Mouse (Mus musculus): ENCODE measurements around the gene Olfr97. TPM values are rescaled to one million over a fixed set of nuclear protein-coding genes. Genes with fewer than 3 reads are reported as not detected.
A peak's percentile ranks its signal among the peaks of the same experiment; 100 is the strongest.

Olfr97 gene
- polyA plus RNA-seq, 1 experiment from 2014 or later: not detected

DNA sequence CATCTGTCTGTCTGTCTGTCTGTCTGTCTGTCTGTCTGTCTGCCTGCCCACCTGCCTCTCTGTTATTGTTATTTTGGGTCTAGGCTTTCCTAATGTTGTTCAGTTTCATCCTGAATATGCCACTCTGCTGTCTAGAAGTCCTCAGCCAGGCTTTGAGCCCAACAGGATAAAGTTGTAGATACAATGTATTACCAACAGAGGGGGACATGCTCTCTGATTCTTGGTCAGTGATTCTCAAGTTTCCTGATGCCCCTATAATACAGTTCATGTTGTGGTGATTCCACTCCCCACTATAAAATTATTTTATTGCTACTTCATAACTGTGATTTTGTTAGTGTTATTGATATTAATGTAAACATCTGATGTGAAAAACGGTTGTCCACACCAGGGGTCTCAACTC, 15.3 kb downstream of the Olfr97 start:
- H3K4me2 ChIP-seq: no peak overlapping the region
- peaks cover 7% of the 10 kb centered on the region; the same call in 1 of the 2 replicates for H3K27me3 ChIP-seq
- H3K27ac ChIP-seq: no peak overlapping the region
- no peaks in the 10 kb centered on the region for H3K4me1 ChIP-seq
- H3K9me3 ChIP-seq (replicated peaks): no peaks in the 10 kb centered on the region; the same call in 1 of the 2 replicates
- ATAC-seq (replicated peaks; ENCODE audit: low FRiP score): no peak
- H3K9ac ChIP-seq: no peak overlapping the region
- no peak overlapping the region for H3K4me3 ChIP-seq (replicated peaks)
- WGBS: 24% methylated on average over 1 of the region's 1 CpGs
- H3K36me3 ChIP-seq: no peaks in the 10 kb centered on the region

DNA sequence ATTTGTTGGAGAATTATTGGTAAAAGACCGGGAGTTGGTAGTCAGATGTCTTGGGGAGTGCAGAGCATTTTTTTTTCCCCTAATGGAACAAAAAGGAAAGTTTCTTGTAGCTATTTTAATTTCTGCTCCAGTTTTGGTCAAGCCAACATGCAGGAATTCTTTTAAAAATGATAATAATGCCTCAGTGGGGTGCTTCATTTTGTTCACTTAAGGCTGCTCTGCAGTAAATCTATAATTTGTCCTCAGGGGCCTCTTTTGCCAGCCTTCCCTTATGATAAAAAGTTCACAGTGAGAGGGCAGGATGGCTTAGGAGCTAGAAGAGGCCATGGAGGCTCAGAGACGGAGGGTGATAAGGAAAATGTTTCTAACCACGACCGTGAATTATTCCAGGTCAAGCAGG, 17.3 kb downstream of the Olfr97 start, which contains the start of gene Olfr96:
Gene Olfr96 (plus strand): TSS at position 301 of the 400 bp plus-strand sequence.
- H3K4me2 ChIP-seq: no peak within 1 kb of the TSS
- no peak within 1 kb of the TSS for H3K27ac ChIP-seq
- peaks cover 7% of the 10 kb centered on the region; the same call in 1 of the 2 replicates for H3K27me3 ChIP-seq
- H3K4me3 ChIP-seq (replicated peaks): no peak within 1 kb of the TSS
- no peak for ATAC-seq (replicated peaks; ENCODE audit: low FRiP score)
- H3K9ac ChIP-seq: no peak within 1 kb of the TSS
- no peaks in the 10 kb centered on the region; the same call in 1 of the 2 replicates for H3K9me3 ChIP-seq (replicated peaks)
- H3K4me1 ChIP-seq: no peaks in the 10 kb centered on the region
- no peaks in the 10 kb centered on the region for H3K36me3 ChIP-seq
- WGBS: 57% methylated on average over 4 of the region's 4 CpGs

DNA sequence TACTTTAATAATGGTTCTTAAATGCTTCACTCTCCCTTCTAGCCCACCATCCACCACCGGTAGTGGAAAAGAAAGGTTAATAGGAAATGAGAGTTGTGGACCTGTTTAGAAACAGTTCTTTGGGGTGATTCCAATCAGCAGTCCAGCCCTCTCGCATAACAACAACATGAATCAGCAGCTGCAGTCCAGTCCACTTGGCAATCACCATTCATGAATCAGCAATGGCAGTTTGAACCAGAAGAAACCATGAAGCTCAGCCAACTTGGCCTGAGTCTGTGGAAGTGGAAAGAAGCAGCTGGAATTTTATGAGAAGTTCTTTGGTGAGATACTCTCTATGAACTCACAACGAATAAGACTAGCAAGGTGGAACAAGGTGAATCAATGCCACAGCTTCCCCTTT, 18.6 kb downstream of the Olfr97 start:
- no peak for ATAC-seq (replicated peaks; ENCODE audit: low FRiP score)
- no peaks in the 10 kb centered on the region; the same call in 1 of the 2 replicates for H3K9me3 ChIP-seq (replicated peaks)
- WGBS: 78% methylated on average over 3 of the region's 3 CpGs
- no peak overlapping the region for H3K9ac ChIP-seq
- no peaks in the 10 kb centered on the region for H3K4me1 ChIP-seq
- H3K4me2 ChIP-seq: no peak overlapping the region
- H3K27ac ChIP-seq: no peak overlapping the region
- H3K36me3 ChIP-seq: no peaks in the 10 kb centered on the region
- peaks cover 7% of the 10 kb centered on the region; the same call in 1 of the 2 replicates for H3K27me3 ChIP-seq
- H3K4me3 ChIP-seq (replicated peaks): no peak overlapping the region

DNA sequence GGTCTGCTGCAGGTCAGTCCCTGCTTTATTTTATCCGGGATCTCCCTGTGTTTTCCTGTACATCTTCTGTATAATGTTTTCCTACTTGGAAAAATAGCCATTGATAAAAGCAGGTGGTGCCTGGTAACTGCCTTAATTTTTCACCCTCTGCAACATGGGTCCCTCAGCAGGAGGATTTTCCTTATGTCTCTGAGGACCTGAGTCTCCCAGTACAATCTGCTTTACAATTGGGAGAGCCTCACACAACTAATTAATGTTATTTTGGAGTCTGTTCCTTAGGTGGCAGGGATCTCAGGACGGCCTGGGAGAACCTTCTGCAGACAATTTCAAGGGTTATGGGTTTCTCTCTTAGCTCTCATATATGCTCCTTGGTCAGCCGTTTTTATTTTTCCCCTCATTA, 24.1 kb downstream of the Olfr97 start, which contains the start of gene Olfr95:
Gene Olfr95 (minus strand): TSS at position 101 of the 400 bp plus-strand sequence.
- 74% methylated on average over 3 of the region's 3 CpGs for whole genome bisulfite sequencing
- no peaks in the 10 kb centered on the region for H3K36me3 ChIP-seq
- no peak within 1 kb of the TSS for H3K4me3 ChIP-seq (replicated peaks)
- no peak within 1 kb of the TSS for H3K4me2 ChIP-seq
- H3K9ac ChIP-seq: no peak within 1 kb of the TSS
- ATAC-seq (replicated peaks; ENCODE audit: low FRiP score): no peak
- H3K27ac ChIP-seq: no peak within 1 kb of the TSS
- no peaks in the 10 kb centered on the region for H3K4me1 ChIP-seq
- no peaks in the 10 kb centered on the region; the same call in 1 of the 2 replicates for H3K9me3 ChIP-seq (replicated peaks)
- peaks cover 25% of the 10 kb centered on the region for H3K27me3 ChIP-seq

DNA sequence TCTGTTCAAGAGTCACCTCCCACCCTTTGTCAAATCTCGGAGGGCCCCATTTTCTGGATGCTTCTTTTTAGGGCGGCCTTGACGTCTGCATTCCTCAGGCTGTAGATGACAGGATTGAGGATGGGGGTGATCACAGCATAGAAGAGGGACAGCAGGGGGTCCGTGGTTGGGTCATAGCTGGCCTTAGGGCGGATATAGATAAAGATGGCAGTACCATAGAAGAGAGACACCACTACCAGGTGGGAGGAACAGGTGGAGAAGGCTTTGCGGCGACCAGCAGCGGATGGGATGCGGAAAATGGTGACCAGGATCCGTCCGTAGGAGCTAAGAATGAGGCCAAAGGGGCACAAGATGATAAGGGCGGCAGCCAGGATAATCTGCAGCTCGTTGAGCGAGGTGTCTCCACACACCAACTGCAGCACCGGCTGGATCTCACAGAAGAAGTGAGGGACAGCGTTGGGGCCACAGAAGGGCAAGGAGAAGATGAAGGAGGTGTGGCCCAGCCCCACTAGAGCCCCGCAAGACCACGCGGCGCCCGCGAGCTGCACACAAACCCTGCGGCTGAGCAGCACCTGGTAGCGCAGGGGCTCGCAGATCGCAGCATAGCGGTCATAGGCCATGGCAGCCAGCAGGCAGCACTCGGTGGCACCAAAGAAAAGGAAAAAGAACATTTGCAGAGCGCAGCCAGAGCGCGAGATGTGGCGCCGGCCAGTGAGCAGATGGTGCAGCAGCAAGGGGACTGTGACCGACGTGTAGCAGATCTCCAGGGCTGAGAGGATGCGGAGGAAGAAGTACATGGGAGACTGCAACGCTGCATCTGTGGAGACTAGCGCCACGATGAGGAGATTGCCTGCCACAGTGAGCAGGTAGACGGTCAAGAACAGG, 26.0 kb downstream of the Olfr97 start:
- Histone ChIP-seq H3K36me3 (no peaks in the 10 kb centered on the region), H3K4me2 (peak overlapping the region; percentile 43), H3K4me3 (replicated peaks) (peak overlapping the region; percentile 13; the same call in 1 of the 2 replicates), H3K27me3 (peaks cover 28% of the 10 kb centered on the region), H3K4me1 (no peaks in the 10 kb centered on the region), H3K9me3 (replicated peaks) (no peaks in the 10 kb centered on the region), H3K27ac (no peak overlapping the region), H3K9ac (no peak overlapping the region)
- 20% methylated on average over 40 of the region's 40 CpGs for WGBS
- no peak for ATAC-seq (replicated peaks; ENCODE audit: low FRiP score)

DNA sequence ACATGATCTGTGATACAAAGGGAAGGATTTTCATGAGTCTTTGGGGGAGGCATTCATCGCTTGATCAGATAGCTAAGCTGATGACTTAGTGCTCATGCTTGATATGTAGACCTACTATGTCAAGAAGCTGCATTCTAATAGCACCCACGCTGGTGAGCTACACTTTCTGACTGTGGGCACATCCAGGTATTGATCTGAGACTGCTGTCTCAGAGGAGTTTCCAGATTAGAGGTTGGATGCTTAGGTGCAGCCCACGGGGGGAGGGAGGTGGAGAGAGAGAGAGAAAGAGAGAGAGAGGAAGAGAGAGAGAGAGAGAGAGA, 33.3 kb downstream of the Olfr97 start:
- H3K27me3 ChIP-seq: peaks cover 34% of the 10 kb centered on the region
- H3K36me3 ChIP-seq: no peaks in the 10 kb centered on the region
- 42% methylated on average over 3 of the region's 3 CpGs for WGBS
- H3K4me1 ChIP-seq: no peaks in the 10 kb centered on the region
- H3K4me2 ChIP-seq: no peak overlapping the region
- H3K4me3 ChIP-seq (replicated peaks): no peak overlapping the region
- no peak overlapping the region for H3K27ac ChIP-seq
- no peak for ATAC-seq (replicated peaks; ENCODE audit: low FRiP score)
- no peak overlapping the region for H3K9ac ChIP-seq
- H3K9me3 ChIP-seq (replicated peaks): no peaks in the 10 kb centered on the region

DNA sequence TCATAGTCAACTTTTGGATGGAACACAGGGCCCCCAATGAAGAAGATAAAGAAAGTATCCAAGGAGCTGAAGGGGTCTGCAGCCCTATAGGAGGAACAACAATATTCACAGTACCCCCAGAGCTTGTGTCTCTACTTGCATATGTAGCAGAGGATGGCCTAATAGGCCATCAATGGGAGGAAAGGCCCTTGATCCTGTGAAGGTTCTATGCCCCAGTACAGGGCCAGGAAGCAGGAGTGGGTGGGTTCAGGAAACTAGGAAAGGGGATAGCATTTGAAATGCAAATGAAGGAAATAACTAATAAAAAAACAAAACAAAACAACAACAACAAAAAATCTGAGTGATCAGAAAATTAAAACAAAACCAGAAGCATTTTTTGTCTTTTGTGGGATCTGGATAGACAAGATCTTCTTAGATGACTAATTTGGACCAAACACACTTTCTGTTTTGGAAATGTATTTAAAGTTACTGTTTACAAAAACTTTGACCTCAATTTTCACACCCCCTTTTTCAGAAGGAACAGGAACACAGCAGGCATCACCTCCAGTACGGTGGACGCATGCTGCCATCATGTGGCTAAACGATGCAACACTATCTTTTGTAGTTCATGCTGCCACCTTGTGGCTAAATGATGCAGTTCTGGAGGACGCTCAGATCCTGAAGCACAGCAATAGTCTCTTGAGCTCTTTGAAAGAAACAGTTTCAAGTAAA, 33.8 kb downstream of the Olfr97 start:
- ATAC-seq (replicated peaks; ENCODE audit: low FRiP score): peak; percentile 76
- no peak overlapping the region for H3K4me2 ChIP-seq
- peaks cover 39% of the 10 kb centered on the region for H3K27me3 ChIP-seq
- no peaks in the 10 kb centered on the region for H3K4me1 ChIP-seq
- no peaks in the 10 kb centered on the region for H3K36me3 ChIP-seq
- no peaks in the 10 kb centered on the region for H3K9me3 ChIP-seq (replicated peaks)
- no peak overlapping the region for H3K9ac ChIP-seq
- no peak overlapping the region for H3K27ac ChIP-seq
- no peak overlapping the region for H3K4me3 ChIP-seq (replicated peaks)
- under 1% methylated on average over 4 of the region's 4 CpGs for WGBS

DNA sequence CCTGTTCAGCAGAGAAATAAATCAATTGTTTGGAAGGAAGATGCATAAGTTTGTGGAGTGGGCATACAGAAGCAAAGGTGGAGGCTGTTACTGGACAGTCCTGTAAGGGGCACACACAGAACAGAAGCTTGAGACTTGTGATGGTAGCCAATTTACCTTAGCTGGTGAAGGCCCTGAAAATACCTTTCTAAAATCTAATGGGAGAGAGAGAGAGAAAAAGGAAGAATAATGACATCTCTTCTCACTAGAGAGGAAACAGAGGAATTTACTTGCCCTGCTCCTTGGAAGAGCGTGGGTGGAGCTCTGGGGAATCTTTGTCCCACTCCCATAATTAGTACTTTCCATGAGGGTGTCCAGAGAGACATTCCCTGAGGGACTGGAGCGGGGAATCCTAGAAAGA, 36.2 kb downstream of the Olfr97 start, which contains the start of gene Olfr94:
Gene Olfr94 (minus strand): TSS at position 101 of the 400 bp plus-strand sequence.
- no peak within 1 kb of the TSS for H3K9ac ChIP-seq
- no peak within 1 kb of the TSS for H3K4me3 ChIP-seq (replicated peaks)
- H3K27ac ChIP-seq: no peak within 1 kb of the TSS
- no peaks in the 10 kb centered on the region for H3K36me3 ChIP-seq
- ATAC-seq (replicated peaks; ENCODE audit: low FRiP score): no peak
- H3K4me2 ChIP-seq: no peak within 1 kb of the TSS
- WGBS: 73% methylated on average over 2 of the region's 2 CpGs
- H3K4me1 ChIP-seq: peaks cover 11% of the 10 kb centered on the region; the same call in 1 of the 2 replicates
- peaks cover 58% of the 10 kb centered on the region for H3K27me3 ChIP-seq
- no peaks in the 10 kb centered on the region for H3K9me3 ChIP-seq (replicated peaks)

DNA sequence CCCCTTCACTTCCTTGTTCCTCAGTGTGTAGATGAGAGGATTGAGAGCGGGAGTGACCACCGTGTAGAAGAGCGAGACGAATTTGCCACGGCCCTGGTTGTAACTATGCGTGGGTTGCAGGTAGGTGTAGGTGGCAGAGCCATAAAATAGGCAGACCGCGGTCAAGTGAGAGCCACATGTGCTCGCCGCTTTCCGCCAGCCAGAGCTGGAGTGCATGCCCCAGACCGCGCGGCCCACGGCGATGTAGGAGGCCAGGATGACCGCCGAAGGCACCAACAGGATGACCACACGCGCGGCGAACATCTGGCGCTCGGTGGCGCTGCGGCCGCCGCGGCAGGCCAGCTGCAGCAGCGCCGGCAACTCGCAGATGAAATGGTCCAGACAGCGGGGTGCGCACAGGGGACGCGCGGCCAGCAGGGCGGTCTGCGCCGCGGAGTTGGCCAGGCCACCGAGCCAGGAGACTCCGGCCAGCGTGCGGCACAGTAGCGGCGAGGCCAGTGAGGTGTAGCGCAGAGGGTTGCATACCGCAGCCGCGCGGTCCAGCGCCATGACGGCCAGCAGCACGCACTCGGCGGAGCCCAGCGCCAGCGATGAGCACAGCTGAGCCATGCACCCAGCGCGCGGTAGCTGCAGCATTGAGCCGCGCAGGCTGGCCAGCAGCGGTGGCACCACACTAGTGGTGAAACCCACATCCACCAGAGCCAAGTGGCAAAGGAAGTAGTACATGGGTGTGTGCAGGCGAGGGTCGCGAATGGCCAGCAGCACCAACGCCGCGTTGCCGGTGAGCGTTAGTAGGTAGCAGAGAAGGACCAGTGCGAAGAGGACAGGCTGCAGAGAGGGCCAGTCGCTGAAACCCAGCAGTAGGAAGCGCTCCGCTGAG, 40.0 kb downstream of the Olfr97 start:
- ATAC-seq (replicated peaks; ENCODE audit: low FRiP score): peak; percentile 93
- WGBS: under 1% methylated on average over 77 of the region's 77 CpGs

DNA sequence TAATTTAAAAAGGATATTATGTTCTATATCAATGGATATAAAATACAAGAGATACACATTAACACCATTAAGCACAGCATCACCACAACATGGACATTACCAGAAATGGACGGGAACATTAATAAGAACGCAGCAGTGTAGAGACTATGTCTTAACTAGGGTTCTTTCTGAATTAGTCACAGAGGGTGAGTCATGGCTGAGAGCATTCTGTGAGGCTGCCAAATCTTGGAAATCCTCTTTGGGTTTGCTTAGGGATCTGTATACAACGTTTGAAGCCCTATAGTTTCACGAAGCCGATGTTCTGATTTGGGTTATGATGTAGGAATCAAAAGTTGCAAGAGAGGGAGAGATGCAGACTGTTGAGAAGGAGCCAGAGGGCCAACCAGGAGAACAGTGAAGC, 42.3 kb downstream of the Olfr97 start:
- H3K36me3 ChIP-seq: no peaks in the 10 kb centered on the region
- H3K4me2 ChIP-seq: no peak overlapping the region
- 88% methylated on average over 5 of the region's 5 CpGs for WGBS
- H3K9me3 ChIP-seq (replicated peaks): no peaks in the 10 kb centered on the region
- no peak overlapping the region for H3K4me3 ChIP-seq (replicated peaks)
- no peak for ATAC-seq (replicated peaks; ENCODE audit: low FRiP score)
- no peak overlapping the region for H3K9ac ChIP-seq
- H3K27ac ChIP-seq: no peak overlapping the region
- peaks cover 52% of the 10 kb centered on the region for H3K27me3 ChIP-seq
- H3K4me1 ChIP-seq: peaks cover 11% of the 10 kb centered on the region; the same call in 1 of the 2 replicates

More for the DNA sequence above, 40.0 kb downstream of the Olfr97 start:
- Histone ChIP-seq H3K27me3 (peaks cover 70% of the 10 kb centered on the region), H3K9ac (no peak overlapping the region), H3K4me2 (peak overlapping the region; percentile 87), H3K36me3 (no peaks in the 10 kb centered on the region), H3K27ac (no peak overlapping the region), H3K9me3 (replicated peaks) (no peaks in the 10 kb centered on the region), H3K4me1 (peaks cover 11% of the 10 kb centered on the region; the same call in 1 of the 2 replicates), H3K4me3 (replicated peaks) (peak overlapping the region; percentile 48)

DNA sequence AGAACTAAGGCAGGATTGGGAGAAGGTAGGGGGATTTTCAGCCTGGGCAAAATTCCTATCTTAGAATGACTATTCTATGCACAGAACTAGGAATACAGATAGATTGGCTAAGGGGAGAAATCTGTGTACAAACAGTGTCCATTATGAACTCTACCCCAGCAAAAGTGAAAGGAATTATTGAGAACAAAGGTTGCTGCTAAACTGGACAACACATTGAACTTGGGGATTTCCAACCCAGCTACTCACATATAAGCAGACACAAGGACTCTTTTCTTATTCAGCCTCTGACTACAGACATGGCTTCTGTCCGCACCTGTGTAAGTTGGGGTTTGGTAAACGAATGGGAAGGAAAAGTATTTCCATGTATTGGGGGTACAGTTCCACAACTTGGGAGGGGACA, 43.5 kb downstream of the Olfr97 start, which contains the start of gene Ubd:
Gene Ubd (plus strand): TSS at position 237 of the 400 bp plus-strand sequence.
- Histone ChIP-seq H3K27ac (no peak within 1 kb of the TSS), H3K4me2 (no peak within 1 kb of the TSS), H3K4me3 (replicated peaks) (no peak within 1 kb of the TSS), H3K4me1 (peaks cover 11% of the 10 kb centered on the region; the same call in 1 of the 2 replicates), H3K36me3 (no peaks in the 10 kb centered on the region), H3K9me3 (replicated peaks) (no peaks in the 10 kb centered on the region), H3K27me3 (peaks cover 43% of the 10 kb centered on the region), H3K9ac (no peak within 1 kb of the TSS)
- 82% methylated on average over 2 of the region's 2 CpGs for WGBS
- no peak for ATAC-seq (replicated peaks; ENCODE audit: low FRiP score)
